Mouse (Mus musculus) olfactory bulb, adult 2 months (tissue): Measurements from ENCODE around the gene Ascl2.

Experiments used
- CTCF ChIP-seq: fragments of 200-500 bp; IDR thresholded peaks from 2 replicates; pipeline ENCODE4 v1.5.1; 2012; ENCODE audit warnings: low read depth, mild to moderate bottlenecking, low read length, moderate library complexity; ENCODE audit not compliant: insufficient read depth
- POLR2A ChIP-seq: fragments of 200-500 bp; IDR thresholded peaks from 2 replicates; pipeline ENCODE4 v1.6.1; 2012; ENCODE audit warnings: mild to moderate bottlenecking, low read depth, low read length, moderate library complexity; ENCODE audit not compliant: insufficient read depth

- TF ChIP-seq CTCF (no peak), POLR2A (no peak)
Measured at GRCm38 (mm10) chr7:143012230-143012875, 43.3 kb upstream of the Ascl2 start.
